Mouse (Mus musculus) spleen, embryonic (tissue): ENCODE measurements around the gene Ubap2.

Experiments
- CTCF ChIA-PET: fragments of 350-600 bp; sonication (Branson Sonifier 250); formaldehyde crosslinking; loops from one replicate; lab custom pipeline; 2022; lab: Charles Lee

Gene Ubap2

GRCm38 (mm10) chr4:41274980-41275850 lies at the start of gene Ubap2:
Gene Ubap2, minus strand, starts transcription at chr4:41275144.
- CTCF ChIA-PET, result interaction anchor here (0.6 to 0.7 kb wide), 2 partner anchors 151 to 222 kb away, joined by 3 to 6 read pairs; partner anchors contain the start of gene Nol6

- CTCF ChIA-PET, result no interaction called here
These were observed 46.0 kb upstream of the Ubap2 start for GRCm38 (mm10) chr4:41320971-41321370.

GRCm38 (mm10) chr4:41318267-41318666 lies 43.3 kb upstream of the Ubap2 start:
- CTCF ChIA-PET, result no interaction called here

GRCm38 (mm10) chr4:41315173-41315572 lies 40.2 kb upstream of the Ubap2 start:
- CTCF ChIA-PET, result no interaction called here

- CTCF ChIA-PET, result no interaction called here
These were observed 39.5 kb upstream of the Ubap2 start, which contains the start of gene Dcaf12 for GRCm38 (mm10) chr4:41314141-41315129. Gene Dcaf12, minus strand, starts transcription at chr4:41314889.

- CTCF ChIA-PET, result no interaction called here
These were observed 38.8 kb upstream of the Ubap2 start for GRCm38 (mm10) chr4:41313722-41314121.

GRCm38 (mm10) chr4:41310567-41311563 lies 35.9 kb upstream of the Ubap2 start:
- CTCF ChIA-PET, result no interaction called here

GRCm38 (mm10) chr4:41307406-41307805 lies 32.5 kb upstream of the Ubap2 start:
- CTCF ChIA-PET, result interaction anchor here (0.7 kb wide), 1 partner anchor 30 kb away, joined by 4 read pairs; no protein-coding TSS in a partner anchor

GRCm38 (mm10) chr4:41304302-41304701 lies 29.4 kb upstream of the Ubap2 start:
- CTCF ChIA-PET, result interaction anchor here (0.7 to 1.0 kb wide), 2 partner anchors 56 to 61 kb away, joined by 3 to 4 read pairs; no protein-coding TSS in a partner anchor

- CTCF ChIA-PET, result interaction anchor here (0.6 kb wide), 1 partner anchor 434 kb away, joined by 4 read pairs; no protein-coding TSS in a partner anchor
These were observed 28.7 kb upstream of the Ubap2 start for GRCm38 (mm10) chr4:41303671-41304070.

- CTCF ChIA-PET, result interaction anchor here (0.5 kb wide), 1 partner anchor 1702 kb away, joined by 3 read pairs; no protein-coding TSS in a partner anchor
These were observed 24.0 kb upstream of the Ubap2 start for GRCm38 (mm10) chr4:41298976-41299375.

GRCm38 (mm10) chr4:41295960-41296359 lies 21.0 kb upstream of the Ubap2 start:
- CTCF ChIA-PET, result no interaction called here

- CTCF ChIA-PET, result no interaction called here
These were observed 20.6 kb upstream of the Ubap2 start for GRCm38 (mm10) chr4:41295507-41295906.

- CTCF ChIA-PET, result no interaction called here
These were observed 19.0 kb upstream of the Ubap2 start for GRCm38 (mm10) chr4:41293907-41294306.

GRCm38 (mm10) chr4:41289802-41290201 lies 14.9 kb upstream of the Ubap2 start:
- CTCF ChIA-PET, result no interaction called here

GRCm38 (mm10) chr4:41286420-41286819 lies 11.5 kb upstream of the Ubap2 start:
- CTCF ChIA-PET, result interaction anchor here (0.6 to 0.9 kb wide), 2 partner anchors 30 to 61 kb away, joined by 4 to 12 read pairs; no protein-coding TSS in a partner anchor

- CTCF ChIA-PET, result interaction anchor here (0.5 kb wide), 1 partner anchor 64 kb away, joined by 6 read pairs; no protein-coding TSS in a partner anchor
These were observed 9.1 kb upstream of the Ubap2 start for GRCm38 (mm10) chr4:41284087-41284486.

GRCm38 (mm10) chr4:41275927-41276326 lies 983 bp upstream of the Ubap2 start:
- CTCF ChIA-PET, result no interaction called here

- CTCF ChIA-PET, result interaction anchor here (0.6 to 0.7 kb wide), 2 partner anchors 150 to 222 kb away, joined by 3 to 6 read pairs; partner anchors contain the start of gene Nol6
These were observed 466 bp downstream of the Ubap2 start for GRCm38 (mm10) chr4:41274377-41274979.
